Mouse (Mus musculus): Measurements from ENCODE around the gene Mpp6. TPM values are rescaled to one million over a fixed set of nuclear protein-coding genes. Genes with fewer than 3 reads are reported as not detected.
A peak's percentile ranks its signal among the peaks of the same experiment; 100 is the strongest.

The Mpp6 gene
- total and polyA plus RNA-seq, 3 experiments = 86.9 to 107 (median 104) TPM

DNA sequence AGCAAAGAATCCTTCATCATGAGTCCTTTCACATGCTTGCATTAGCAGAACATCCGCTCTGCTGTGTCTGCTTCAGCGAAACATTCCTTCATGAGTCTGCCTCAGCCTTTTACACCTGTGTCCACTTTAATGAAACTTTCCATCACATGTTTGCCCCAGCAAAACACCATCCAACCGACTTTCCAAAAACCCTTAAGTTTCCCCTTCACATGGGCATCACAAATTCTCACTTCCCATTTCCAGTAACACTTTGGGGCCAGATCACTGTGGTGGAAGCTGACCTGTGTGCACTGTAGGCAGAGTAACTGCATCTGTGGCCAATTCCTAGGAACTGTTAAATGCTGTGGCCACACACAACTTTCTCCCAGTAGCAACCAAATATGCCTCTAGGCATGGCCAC is 34.8 kb upstream of the Mpp6 start (continued):
- TF ChIP-seq ETS1 (conservative IDR thresholded peaks at IDR 0.05; ENCODE audit: low read depth, low read length) (peak; percentile 53; the same call in 1 of the 2 replicates), GABPA (IDR thresholded peaks at IDR 0.05; ENCODE audit: insufficient replicate concordance, low read depth, low read length) (no peak), MXI1 (IDR thresholded peaks at IDR 0.05; ENCODE audit: low read depth, low read length) (no peak), ZC3H11A (IDR thresholded peaks at IDR 0.05; ENCODE audit: low read depth, low read length) (no peak), HCFC1 (IDR thresholded peaks at IDR 0.05; ENCODE audit: low read depth, low read length) (no peak), MEF2A (IDR thresholded peaks at IDR 0.05; ENCODE audit: borderline replicate concordance, low read depth, low read length) (peak; percentile 24; the same call in 1 of the 2 replicates), USF1 (IDR thresholded peaks at IDR 0.05; ENCODE audit: low read depth, low read length) (no peak), JUN (IDR thresholded peaks at IDR 0.05; ENCODE audit: insufficient read depth, low read depth, low read length) (no peak), MYC (IDR thresholded peaks at IDR 0.05; ENCODE audit: low read depth, low read length) (no peak), EP300 (IDR thresholded peaks at IDR 0.05; ENCODE audit: low read length) (peak; percentile 84), RAD21 (IDR thresholded peaks at IDR 0.05; ENCODE audit: low read depth, low read length) (no peak), E2F4 (IDR thresholded peaks at IDR 0.05; ENCODE audit: insufficient replicate concordance, low read depth, low read length) (no peak), POLR2AphosphoS2 (IDR thresholded peaks at IDR 0.05; ENCODE audit: low read depth, low read length) (no peak), SMC3 (IDR thresholded peaks at IDR 0.05; ENCODE audit: low read depth, low read length) (no peak), PAX5 (IDR thresholded peaks at IDR 0.05; ENCODE audit: low read length) (no peak), UBTF (IDR thresholded peaks at IDR 0.05; ENCODE audit: low read depth, low read length) (no peak), BHLHE40 (IDR thresholded peaks at IDR 0.05; ENCODE audit: low read depth, low read length) (peak; percentile 58), NELFE (IDR thresholded peaks at IDR 0.05; ENCODE audit: low read depth, low read length) (no peak), MAX (IDR thresholded peaks at IDR 0.05; ENCODE audit: low read length) (peak; percentile 47; the same call in 1 of the 2 replicates)

GRCm38 (mm10) chr6:50076473-50076872 is 33.6 kb upstream of the Mpp6 start:
- Histone ChIP-seq H3K4me1 (ENCODE audit: control insufficient read depth in 1 of 2, insufficient read depth in 2 of 2) (peaks cover 3 to 29% of the 10 kb centered on the region in 2 experiments; a peak in 3 of 4 replicates), H3K9ac (ENCODE audit: insufficient read depth, low read depth) (no peak overlapping the region), H3K9me3 (replicated peaks; ENCODE audit: low read length) (no peaks in the 10 kb centered on the region), H3K79me2 (replicated peaks; ENCODE audit: control insufficient read depth, extremely low read depth, insufficient read depth, poor library complexity, severe bottlenecking) (no peaks in the 10 kb centered on the region), H3K4me2 (ENCODE audit: insufficient read depth, low read depth, poor library complexity, severe bottlenecking) (no peak overlapping the region), H3K27me3 (replicated peaks) (no peaks in the 10 kb centered on the region), H3K27ac (ENCODE audit: insufficient read depth, low read depth) (no peak overlapping the region), H3K36me3 (replicated peaks in 1 of 2; ENCODE audit: control insufficient read depth in 1 of 2, insufficient read depth in 1 of 2, low read length in 1 of 2) (no peaks in the 10 kb centered on the region), H3K4me3 (replicated peaks in 1 of 3; ENCODE audit: low read depth in 2 of 3, low read length in 2 of 3, poor library complexity in 1 of 3) (no peak overlapping the region)
- no peak for TF ChIP-seq SMC3 (IDR thresholded peaks at IDR 0.05; ENCODE audit: low read depth, low read length)
- no peak for TF ChIP-seq CTCF (conservative IDR thresholded peaks at IDR 0.05 in 1 of 2, IDR thresholded peaks at IDR 0.05 in 1 of 2; ENCODE audit: low read depth in 2 of 2, low read length in 2 of 2)
- TF ChIP-seq ZMIZ1 (IDR thresholded peaks at IDR 0.05; ENCODE audit: low read depth, low read length) = no peak
- TF ChIP-seq CHD2 (IDR thresholded peaks at IDR 0.05; ENCODE audit: low read length) = no peak
- dilution Hi-C loops (cut with MboI; ENCODE audit: extremely low pct_ligation_motif_present, extremely low pct_unique_long_range_greater_than_20kb, low sequenced_read_pairs) (no loop called here), in situ Hi-C loops (cut with MboI; ENCODE audit: low pct_ligation_motif_present, low pct_unique_long_range_greater_than_20kb, low sequenced_read_pairs) (no loop called here)
- DNase-seq (ENCODE audit: extremely low read depth) = no peak

Measured in CH12.LX (cell line).